Mouse (Mus musculus) skeletal muscle tissue, postnatal 0 days (tissue): Measurements from ENCODE around the gene Lcn3. TPM values are rescaled to one million over a fixed set of nuclear protein-coding genes. Genes with fewer than 3 reads are reported as not detected.

Source experiments
- polyA plus RNA-seq: library from polyadenylated mRNA; unstranded; fragments of >200 nt; fragmentation: Nextera tagmentation; extraction: Ambion mirVana; gene quantifications from 2 replicates; pipeline ENCODE4 v1.2.1, GENCODE M21; 2015

The Lcn3 gene
- polyA plus RNA-seq: not detected in 2 replicates

DNA sequence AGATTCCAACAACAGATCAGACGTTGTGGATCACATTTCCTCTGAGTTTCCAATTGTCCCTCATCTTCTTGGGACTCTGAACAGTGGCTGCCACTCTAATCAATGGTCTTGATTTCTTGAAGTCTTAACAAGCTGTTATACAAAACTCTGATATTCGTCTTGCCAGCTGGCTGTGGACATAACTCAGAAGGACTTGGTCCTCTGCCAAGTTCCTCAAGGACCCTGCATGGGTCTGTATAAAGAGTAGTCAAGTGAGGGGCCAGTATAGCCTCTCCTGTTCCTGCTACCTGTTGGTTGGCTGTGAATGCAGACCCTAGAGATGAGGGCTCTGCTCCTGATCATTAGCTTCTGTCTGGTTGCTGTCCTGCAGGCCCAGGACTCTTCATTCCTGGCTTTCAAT is at the start of gene Lcn3:
Lcn3 (plus strand) TSS at position 301 of the 400 bp plus-strand sequence.

DNA sequence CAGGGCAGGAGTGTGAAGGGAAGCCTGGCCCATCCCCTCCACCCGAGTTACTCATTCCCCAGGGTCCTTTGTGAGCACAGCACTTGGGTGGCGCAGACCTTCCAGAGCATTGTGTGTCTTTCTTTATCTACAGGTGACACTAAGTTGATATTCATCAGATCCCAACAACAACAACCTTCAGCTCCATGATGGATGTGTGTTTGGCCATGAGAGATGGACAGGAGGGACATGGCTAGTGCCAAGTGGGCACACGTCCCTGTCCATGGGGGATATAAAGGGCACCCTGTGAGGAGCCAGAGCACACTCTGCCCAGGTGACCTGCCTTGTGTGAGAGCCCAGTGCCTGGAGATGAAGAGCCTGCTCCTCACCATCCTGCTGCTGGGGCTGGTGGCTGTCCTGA is 28.7 kb upstream of the Lcn3 start, which contains the start of gene Obp2b:
Obp2b (plus strand) TSS at position 301 of the 400 bp plus-strand sequence.

DNA sequence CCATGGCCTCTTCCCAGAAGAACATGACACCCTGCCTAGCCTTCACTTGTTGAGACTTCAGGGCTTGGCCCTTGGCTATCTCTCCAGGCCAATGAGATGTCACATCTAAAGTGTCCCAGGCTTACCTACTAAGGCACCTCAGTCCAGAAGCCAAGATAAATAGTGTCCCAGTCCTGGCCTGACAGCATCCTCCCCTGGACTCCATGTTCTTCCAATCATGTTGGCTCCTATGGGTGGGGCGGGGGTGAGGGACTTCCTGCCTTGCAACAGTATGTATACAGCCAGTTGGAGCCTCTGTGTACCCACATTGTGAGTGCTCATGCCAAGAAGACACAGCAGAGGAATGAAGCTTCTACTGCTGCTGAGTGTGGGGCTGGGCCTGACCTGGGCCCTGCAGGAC is 11.3 kb downstream of the Lcn3 start, which contains the start of gene Lcn11:
Lcn11 (plus strand) TSS at position 301 of the 400 bp plus-strand sequence.

DNA sequence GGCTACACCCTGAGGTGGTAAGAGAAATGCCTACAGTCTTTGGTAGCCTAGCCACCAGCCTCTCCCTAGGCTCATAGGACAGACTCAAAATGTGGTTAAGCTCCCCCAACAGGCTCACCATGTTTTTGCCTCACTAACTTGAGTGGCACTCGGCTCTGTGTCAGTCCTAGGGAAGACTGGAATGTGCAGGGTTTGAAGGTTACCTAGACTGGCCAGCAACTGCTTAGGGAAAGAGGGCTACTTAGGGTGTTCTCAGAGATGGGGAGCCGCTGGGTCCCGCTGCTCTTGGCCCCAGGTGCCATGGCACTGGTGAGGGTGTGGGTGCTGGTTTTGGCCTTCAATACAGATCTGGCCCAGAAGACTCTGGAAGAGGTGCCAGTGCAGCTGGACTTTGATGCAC is 16.6 kb downstream of the Lcn3 start, which contains the start of gene Gm13539:
Gm13539 (plus strand) TSS at position 301 of the 400 bp plus-strand sequence.

DNA sequence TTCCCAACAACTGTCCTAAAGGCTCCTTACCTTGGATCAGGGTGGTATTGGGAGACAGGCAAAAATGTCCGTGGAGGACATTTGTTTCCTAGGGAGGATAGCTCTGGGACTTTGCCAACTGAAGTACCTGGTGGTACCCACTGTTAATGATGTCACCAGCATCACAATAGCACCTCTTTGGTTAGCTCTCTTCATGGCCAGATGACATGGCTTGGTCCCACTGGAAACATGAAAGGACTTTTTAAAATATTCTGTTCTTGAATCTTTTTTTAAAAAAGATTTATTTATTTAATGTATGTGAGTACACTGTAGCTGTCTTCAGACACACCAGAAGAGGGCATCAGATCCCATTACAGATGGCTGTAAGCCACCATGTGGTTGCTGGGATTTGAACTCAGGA is 50.4 kb downstream of the Lcn3 start, which contains the start of gene Glt6d1:
Glt6d1 (minus strand) TSS at position 101 of the 400 bp plus-strand sequence.

Other genes starting within 250 kb of the Lcn3 start
- 13.9 and 15.5 TPM in 2 replicates for gene Traf2, start 218.6 kb upstream of the Lcn3 start, polyA plus RNA-seq
- gene Edf1, start 207.7 kb upstream of the Lcn3 start, polyA plus RNA-seq: 314 and 359 TPM in 2 replicates
- 0.45 and 0.50 TPM in 2 replicates for gene Mamdc4, start 190.7 kb upstream of the Lcn3 start, polyA plus RNA-seq
- gene Phpt1, start 190.3 kb upstream of the Lcn3 start, polyA plus RNA-seq: 93.0 and 102 TPM in 2 replicates
- gene Ajm1, start 183.8 kb upstream of the Lcn3 start, polyA plus RNA-seq: 0.18 TPM in 1 of 2 replicates, not detected in the other
- 37.7 TPM in 2 replicates for gene Rabl6, start 157.0 kb upstream of the Lcn3 start, polyA plus RNA-seq
- gene Ccdc183, start 147.9 kb upstream of the Lcn3 start, polyA plus RNA-seq: 0.35 and 0.42 TPM in 2 replicates
- 22.0 and 25.0 TPM in 2 replicates for gene Tmem141, start 143.6 kb upstream of the Lcn3 start, polyA plus RNA-seq
- 12.6 and 21.8 TPM in 2 replicates for gene Fcna, start 137.5 kb upstream of the Lcn3 start, polyA plus RNA-seq
- gene Lcn8, start 112.4 kb upstream of the Lcn3 start, polyA plus RNA-seq: not detected in 2 replicates
- gene Lcn5, start 107.6 kb upstream of the Lcn3 start, polyA plus RNA-seq: not detected in 2 replicates
- not detected in 2 replicates for gene Lcn6, start 88.8 kb upstream of the Lcn3 start, polyA plus RNA-seq
- gene Lcn10, start 82.8 kb upstream of the Lcn3 start, polyA plus RNA-seq: not detected in 2 replicates
- not detected in 2 replicates for gene Obp2a, start 65.5 kb upstream of the Lcn3 start, polyA plus RNA-seq
- gene Bmyc, start 58.8 kb upstream of the Lcn3 start, polyA plus RNA-seq: 41.4 and 46.9 TPM in 2 replicates
- not detected in 2 replicates for gene Obp2b, start 28.6 kb upstream of the Lcn3 start, polyA plus RNA-seq
- gene Lcn11, start 11.4 kb downstream of the Lcn3 start, polyA plus RNA-seq: not detected in 2 replicates
- gene Gm13539, start 16.7 kb downstream of the Lcn3 start, polyA plus RNA-seq: not detected in 2 replicates
- gene Glt6d1, start 50.3 kb downstream of the Lcn3 start, polyA plus RNA-seq: not detected in 2 replicates
- not detected in 2 replicates for gene Lcn9, start 57.6 kb downstream of the Lcn3 start, polyA plus RNA-seq
- not detected in 2 replicates for gene Sohlh1, start 81.7 kb downstream of the Lcn3 start, polyA plus RNA-seq
- gene Kcnt1, start 98.2 kb downstream of the Lcn3 start, polyA plus RNA-seq: 0.26 and 0.45 TPM in 2 replicates
- gene Camsap1, start 217.7 kb downstream of the Lcn3 start, polyA plus RNA-seq: 7.5 and 8.7 TPM in 2 replicates